Mouse (Mus musculus) midbrain, embryonic 16.5 days (tissue): ENCODE results near the gene Slc16a12. TPM values are rescaled to one million over a fixed set of nuclear protein-coding genes. Genes with fewer than 3 reads are reported as not detected.

Experiments
- microRNA-seq: library from miRNA; unstranded; fragments of <30 nt; microRNA quantifications from one replicate; pipeline ENCODE4, GENCODE M21; 2017
- polyA plus RNA-seq: library from polyadenylated mRNA; unstranded; fragments of >200 nt; fragmentation: Nextera tagmentation; extraction: Ambion mirVana; gene quantifications from 2 replicates; pipeline ENCODE4 v1.2.1, GENCODE M21; 2015

The Slc16a12 gene
- polyA plus RNA-seq, 1 experiment from 2014 or later = 3.0 TPM

Small RNAs within 50 kb of the gene (microRNA-seq; reads per million reads assigned to microRNA genes)
- gene Gm27476 = not detected

Other genes starting within 250 kb of the Slc16a12 start
- gene Lipa, start 219.8 kb downstream of the Slc16a12 start, polyA plus RNA-seq = 24.9 and 27.2 TPM in 2 replicates
- 8.3 and 9.9 TPM in 2 replicates for gene Ifit2, start 196.6 kb downstream of the Slc16a12 start, polyA plus RNA-seq
- 1.0 and 1.8 TPM in 2 replicates for gene Ifit3, start 163.8 kb downstream of the Slc16a12 start, polyA plus RNA-seq
- 1.1 and 2.4 TPM in 2 replicates for gene Ifit1bl1, start 145.3 kb downstream of the Slc16a12 start, polyA plus RNA-seq
- gene Ifit3b, start 139.3 kb downstream of the Slc16a12 start, polyA plus RNA-seq = 0.14 and 0.20 TPM in 2 replicates
- gene Ifit1bl2, start 106.5 kb downstream of the Slc16a12 start, polyA plus RNA-seq = 0.46 and 0.51 TPM in 2 replicates
- 0.29 and 0.35 TPM in 2 replicates for gene Ifit1, start 106.4 kb downstream of the Slc16a12 start, polyA plus RNA-seq
- 8.2 and 8.8 TPM in 2 replicates for gene Pank1, start 132.2 kb upstream of the Slc16a12 start, polyA plus RNA-seq
- gene Kif20b, start 175.1 kb upstream of the Slc16a12 start, polyA plus RNA-seq = 7.9 and 8.1 TPM in 2 replicates